Mouse (Mus musculus) embryonic facial prominence, embryonic 12.5 days (tissue): ENCODE data around the gene Ccdc136. TPM values are rescaled to one million over a fixed set of nuclear protein-coding genes. Genes with fewer than 3 reads are reported as not detected.
"Not testable (repeated sequence)": the region's sequence is repeated elsewhere in the genome, so short reads cannot be mapped to it uniquely, and the experiment has no call there.

ENCODE experiments used
- ATAC-seq: fragments of 200-750 bp; cut with Nextera tagmentation; 2 replicates; pipeline ENCODE4 v1.8.0; 2017; ENCODE audit not compliant: insufficient number of reproducible peaks, insufficient read depth, low FRiP score, low TSS enrichment
- H3K27ac ChIP-seq: fragments of 300-500 bp; sonication (generic); 2 replicates; pipeline ENCODE4 v1.5.1; 2016; ENCODE audit warnings: mild to moderate bottlenecking
- H3K27me3 ChIP-seq: fragments of 300-500 bp; sonication (generic); 2 replicates; pipeline ENCODE4 v1.6.1; 2016; ENCODE audit warnings: mild to moderate bottlenecking, moderate library complexity
- H3K36me3 ChIP-seq: fragments of 300-500 bp; sonication (generic); 2 replicates; pipeline ENCODE4 v1.6.1; 2016; ENCODE audit warnings: mild to moderate bottlenecking
- H3K4me1 ChIP-seq: fragments of 300-500 bp; sonication (generic); 2 replicates; pipeline ENCODE4 v1.6.1; 2016
- H3K4me2 ChIP-seq: fragments of 300-500 bp; sonication (generic); replicated peaks from 2 replicates; pipeline ENCODE4 v1.6.1; 2016; ENCODE audit warnings: mild to moderate bottlenecking, moderate library complexity
- H3K4me3 ChIP-seq: fragments of 300-500 bp; sonication (generic); 2 replicates; pipeline ENCODE4 v1.5.1; 2016; ENCODE audit warnings: mild to moderate bottlenecking
- H3K9ac ChIP-seq: fragments of 300-500 bp; sonication (generic); 2 replicates; pipeline ENCODE4 v1.6.1; 2016; ENCODE audit warnings: mild to moderate bottlenecking, moderate library complexity
- H3K9me3 ChIP-seq: fragments of 300-500 bp; sonication (generic); 2 replicates; pipeline ENCODE4 v1.6.1; 2016; ENCODE audit warnings: mild to moderate bottlenecking, moderate library complexity
- whole genome bisulfite sequencing: fragments of 180-500 bp; shearing (Covaris S2); methylation state at CpG from one replicate; pipeline ENCODE4 v1.1.7; 2016; 5-methylcytosine and 5-hydroxymethylcytosine counted together
- polyA plus RNA-seq: library from polyadenylated mRNA; unstranded; fragments of >200 nt; fragmentation: Nextera tagmentation; extraction: Ambion mirVana; gene quantifications from 2 replicates; pipeline ENCODE4 v1.2.1, GENCODE M21; 2016

The Ccdc136 gene
- polyA plus RNA-seq: 26.6 and 26.9 TPM in 2 replicates

GRCm38 (mm10) chr6:29395910-29396713 is at the start of gene Ccdc136:
Gene Ccdc136 (plus strand): TSS chr6:29396309.
- ATAC-seq: peak; percentile 87
- Histone ChIP-seq H3K9me3 (no peaks in the 10 kb centered on the region), H3K27me3 (peaks cover 21% of the 10 kb centered on the region), H3K9ac (peak within 1 kb of the TSS; percentile 77), H3K27ac (peak within 1 kb of the TSS; percentile 23; the same call in 1 of the 2 replicates), H3K4me1 (peaks cover 19% of the 10 kb centered on the region), H3K36me3 (no peaks in the 10 kb centered on the region), H3K4me2 (peak within 1 kb of the TSS; percentile 88), H3K4me3 (peak within 1 kb of the TSS; percentile 63)
- under 1% methylated on average over 44 of the region's 49 CpGs for WGBS

- not testable (repeated sequence) for H3K4me1 ChIP-seq, H3K9me3 ChIP-seq, ATAC-seq, H3K9ac ChIP-seq, H3K4me2 ChIP-seq, H3K27me3 ChIP-seq, H3K27ac ChIP-seq, H3K4me3 ChIP-seq, H3K36me3 ChIP-seq
- WGBS: 88% methylated on average over 2 of the region's 2 CpGs
Measured at GRCm38 (mm10) chr6:29346512-29346911, 49.6 kb upstream of the Ccdc136 start.

GRCm38 (mm10) chr6:29347189-29347588 is 48.9 kb upstream of the Ccdc136 start:
- Histone ChIP-seq H3K4me1 (peaks cover 4% of the 10 kb centered on the region), H3K36me3 (no peaks in the 10 kb centered on the region), H3K27ac (peak overlapping the region; percentile 86), H3K9ac (peak overlapping the region; percentile 89), H3K9me3 (no peaks in the 10 kb centered on the region), H3K4me3 (peak overlapping the region; percentile 92), H3K27me3 (no peaks in the 10 kb centered on the region), H3K4me2 (peak overlapping the region; percentile 66)
- 36% methylated on average over 7 of the region's 7 CpGs for WGBS
- no peak for ATAC-seq

- peak within 1 kb of the TSS; percentile 89 for H3K9ac ChIP-seq
- WGBS: under 1% methylated on average over 55 of the region's 55 CpGs
Measured at GRCm38 (mm10) chr6:29347665-29348370, 48.3 kb upstream of the Ccdc136 start, which contains the start of gene Calu. Gene Calu (plus strand): TSS chr6:29348069.

GRCm38 (mm10) chr6:29348371-29348724 is 47.8 kb upstream of the Ccdc136 start:
- Histone ChIP-seq H3K4me3 (peak overlapping the region; percentile 92), H3K4me2 (peak overlapping the region; percentile 60), H3K27me3 (no peaks in the 10 kb centered on the region), H3K4me1 (peaks cover 4% of the 10 kb centered on the region), H3K9me3 (no peaks in the 10 kb centered on the region), H3K9ac (peak overlapping the region; percentile 89), H3K36me3 (no peaks in the 10 kb centered on the region), H3K27ac (peak overlapping the region; percentile 86)
- WGBS: 1% methylated on average over 15 of the region's 15 CpGs
- no peak for ATAC-seq

More at GRCm38 (mm10) chr6:29347665-29348370, 48.3 kb upstream of the Ccdc136 start, which contains the start of gene Calu:
- peak; percentile 99 for ATAC-seq
- peaks cover 4% of the 10 kb centered on the region for H3K4me1 ChIP-seq
- peak within 1 kb of the TSS; percentile 92 for H3K4me3 ChIP-seq
- H3K4me2 ChIP-seq: peak within 1 kb of the TSS; percentile 66
- H3K27ac ChIP-seq: peak within 1 kb of the TSS; percentile 86
- H3K36me3 ChIP-seq: no peaks in the 10 kb centered on the region
- H3K9me3 ChIP-seq: no peaks in the 10 kb centered on the region
- H3K27me3 ChIP-seq: no peaks in the 10 kb centered on the region

GRCm38 (mm10) chr6:29351613-29352012 is 44.5 kb upstream of the Ccdc136 start:
- Histone ChIP-seq H3K4me3 (no peak overlapping the region), H3K27ac (no peak overlapping the region), H3K36me3 (peaks cover 4% of the 10 kb centered on the region; the same call in 1 of the 2 replicates), H3K27me3 (no peaks in the 10 kb centered on the region), H3K4me1 (peaks cover 4% of the 10 kb centered on the region), H3K9ac (no peak overlapping the region), H3K4me2 (no peak overlapping the region), H3K9me3 (no peaks in the 10 kb centered on the region)
- ATAC-seq: no peak

- no peaks in the 10 kb centered on the region for H3K27me3 ChIP-seq
- H3K9me3 ChIP-seq: no peaks in the 10 kb centered on the region
- 48% methylated on average over 5 of the region's 5 CpGs for WGBS
- peaks cover 4% of the 10 kb centered on the region for H3K4me1 ChIP-seq
- no peak overlapping the region for H3K4me2 ChIP-seq
- H3K9ac ChIP-seq: no peak overlapping the region
- H3K4me3 ChIP-seq: no peak overlapping the region
- no peak for ATAC-seq
- peaks cover 16% of the 10 kb centered on the region for H3K36me3 ChIP-seq
- no peak overlapping the region for H3K27ac ChIP-seq
Measured at GRCm38 (mm10) chr6:29352816-29353215, 43.3 kb upstream of the Ccdc136 start.

- WGBS: 90% methylated on average over 3 of the region's 3 CpGs
- Histone ChIP-seq H3K4me3 (no peak overlapping the region), H3K4me2 (no peak overlapping the region), H3K9ac (no peak overlapping the region), H3K36me3 (peaks cover 40% of the 10 kb centered on the region), H3K9me3 (no peaks in the 10 kb centered on the region), H3K27ac (no peak overlapping the region), H3K27me3 (no peaks in the 10 kb centered on the region), H3K4me1 (0 out of 2 replicates have a peak, but pooled peaks cover 5% of the 10 kb centered on the region)
- ATAC-seq: no peak
Measured at GRCm38 (mm10) chr6:29359386-29359785, 36.7 kb upstream of the Ccdc136 start.

- H3K27me3 ChIP-seq: no peaks in the 10 kb centered on the region
- H3K27ac ChIP-seq: no peak overlapping the region
- 89% methylated on average over 6 of the region's 6 CpGs for WGBS
- no peak overlapping the region for H3K4me3 ChIP-seq
- H3K4me1 ChIP-seq: 0 out of 2 replicates have a peak, but pooled peaks cover 5% of the 10 kb centered on the region
- no peaks in the 10 kb centered on the region for H3K9me3 ChIP-seq
- no peak for ATAC-seq
- peaks cover 43% of the 10 kb centered on the region for H3K36me3 ChIP-seq
- no peak overlapping the region for H3K4me2 ChIP-seq
- H3K9ac ChIP-seq: no peak overlapping the region
Measured at GRCm38 (mm10) chr6:29360211-29360610, 35.9 kb upstream of the Ccdc136 start.

- Histone ChIP-seq H3K4me2 (no peak overlapping the region), H3K27me3 (no peaks in the 10 kb centered on the region), H3K9ac (no peak overlapping the region), H3K4me3 (no peak overlapping the region), H3K36me3 (peaks cover 50% of the 10 kb centered on the region), H3K9me3 (no peaks in the 10 kb centered on the region), H3K27ac (peak overlapping the region; percentile 61), H3K4me1 (0 out of 2 replicates have a peak, but pooled peaks cover 5% of the 10 kb centered on the region)
- WGBS: 33% methylated on average over 7 of the region's 7 CpGs
- ATAC-seq: no peak
Measured at GRCm38 (mm10) chr6:29362246-29363128, 33.6 kb upstream of the Ccdc136 start.

- peaks cover 45% of the 10 kb centered on the region for H3K36me3 ChIP-seq
- peak overlapping the region; percentile 61; the same call in 1 of the 2 replicates for H3K27ac ChIP-seq
Measured at GRCm38 (mm10) chr6:29363129-29363515, 33.0 kb upstream of the Ccdc136 start.

More at GRCm38 (mm10) chr6:29363129-29363515, 33.0 kb upstream of the Ccdc136 start:
- WGBS: 75% methylated on average over 3 of the region's 3 CpGs
- Histone ChIP-seq H3K9me3 (no peaks in the 10 kb centered on the region), H3K27me3 (no peaks in the 10 kb centered on the region), H3K4me3 (no peak overlapping the region), H3K4me1 (0 out of 2 replicates have a peak, but pooled peaks cover 5% of the 10 kb centered on the region), H3K9ac (no peak overlapping the region), H3K4me2 (no peak overlapping the region)
- no peak for ATAC-seq
